Mouse (Mus musculus) urinary bladder, adult 18-20 months (tissue): ENCODE data around the gene Kat5.
A peak's percentile ranks its signal among the peaks of the same experiment; 100 is the strongest.

Experiments used
- DNase-seq, 2 experiments: peaks; one replicate each; pipeline ENCODE4 v3.0.0; 2022; ENCODE audit warnings: low spot score in 2 of 2, mixed read lengths in 2 of 2

Gene Kat5

GRCm38 (mm10) chr19:5571831-5572230, 38.2 kb downstream of the Kat5 start:
- DNase-seq = no peak

GRCm38 (mm10) chr19:5570353-5571246, 39.4 kb downstream of the Kat5 start:
- DNase-seq = no peak

- DNase-seq = no peak
These were observed 40.5 kb downstream of the Kat5 start for GRCm38 (mm10) chr19:5569521-5569920.

GRCm38 (mm10) chr19:5568470-5569140, 41.4 kb downstream of the Kat5 start:
- DNase-seq = peak; percentile 68 to 72

- DNase-seq = peak; percentile 85 to 92
These were observed 42.2 kb downstream of the Kat5 start, which contains the start of gene Ap5b1 for GRCm38 (mm10) chr19:5567534-5568469. Gene Ap5b1, plus strand, starts transcription at chr19:5568025.

- DNase-seq = no peak
These were observed 42.9 kb downstream of the Kat5 start for GRCm38 (mm10) chr19:5567180-5567533.

GRCm38 (mm10) chr19:5566316-5566715, 43.7 kb downstream of the Kat5 start:
- no peak for DNase-seq

- DNase-seq = no peak
These were observed 47.3 kb downstream of the Kat5 start for GRCm38 (mm10) chr19:5562776-5563175.

GRCm38 (mm10) chr19:5561886-5562285, 48.2 kb downstream of the Kat5 start:
- no peak for DNase-seq

- no peak for DNase-seq
These were observed 48.7 kb downstream of the Kat5 start for GRCm38 (mm10) chr19:5561252-5561790.

- DNase-seq = peak; percentile 80
These were observed 49.5 kb downstream of the Kat5 start, which contains the start of gene Ovol1 for GRCm38 (mm10) chr19:5560457-5561041. Gene Ovol1, minus strand, starts transcription at chr19:5560646.

GRCm38 (mm10) chr19:5559631-5560456, 50.2 kb downstream of the Kat5 start:
- peak in 1 of 2 experiments; percentile 35 for DNase-seq

GRCm38 (mm10) chr19:5559229-5559628, 50.8 kb downstream of the Kat5 start:
- DNase-seq = no peak

GRCm38 (mm10) chr19:5558770-5559169, 51.3 kb downstream of the Kat5 start:
- peak in 1 of 2 experiments; percentile 35 for DNase-seq

GRCm38 (mm10) chr19:5558169-5558568, 51.9 kb downstream of the Kat5 start:
- no peak for DNase-seq

GRCm38 (mm10) chr19:5554212-5554611, 55.8 kb downstream of the Kat5 start:
- peak in 1 of 2 experiments; percentile 21 for DNase-seq

- no peak for DNase-seq
These were observed 56.2 kb downstream of the Kat5 start for GRCm38 (mm10) chr19:5553802-5554201.
